Mouse (Mus musculus) spleen, adult 2 months (tissue): ENCODE measurements around the gene Fstl1.

ENCODE experiments used
- CTCF ChIP-seq: fragments of 200-500 bp; IDR thresholded peaks from 2 replicates; pipeline ENCODE4 v1.5.1; 2011; ENCODE audit warnings: mild to moderate bottlenecking, inconsistent platforms; ENCODE audit not compliant: insufficient read depth, insufficient read length, insufficient replicate concordance; ENCODE audit errors: extremely low read depth
- POLR2A ChIP-seq: fragments of 200-500 bp; IDR thresholded peaks from 2 replicates; pipeline ENCODE4 v1.6.1; 2011; ENCODE audit warnings: low read depth, low read length, inconsistent platforms

- TF ChIP-seq CTCF = no peak
- TF ChIP-seq POLR2A = no peak
These were observed 360 bp upstream of the Fstl1 start for GRCm38 (mm10) chr16:37776166-37776859.
